Mouse (Mus musculus) stomach, embryonic 16.5 days (tissue): ENCODE results near the gene Rab3d. TPM values are rescaled to one million over a fixed set of nuclear protein-coding genes. Genes with fewer than 3 reads are reported as not detected.
"Not testable (repeated sequence)": the region's sequence is repeated elsewhere in the genome, so short reads cannot be mapped to it uniquely, and the experiment has no call there.

Experiments used
- ATAC-seq: fragments of 200-750 bp; cut with Nextera tagmentation; 2 replicates; pipeline ENCODE4 v1.8.0; 2017; ENCODE audit warnings: moderate number of reproducible peaks, moderate TSS enrichment; ENCODE audit not compliant: insufficient read depth, low FRiP score
- H3K27ac ChIP-seq: fragments of 300-500 bp; sonication (generic); 2 replicates; pipeline ENCODE4 v1.5.1; 2014; ENCODE audit warnings: low read length
- H3K27me3 ChIP-seq: fragments of 300-500 bp; sonication (generic); 2 replicates; pipeline ENCODE4 v1.6.1; 2014; ENCODE audit warnings: low read length, control low read depth, mixed read lengths; ENCODE audit not compliant: control insufficient read depth, insufficient read depth
- H3K36me3 ChIP-seq: fragments of 300-500 bp; sonication (generic); 2 replicates; pipeline ENCODE4 v1.6.1; 2014; ENCODE audit warnings: low read length; ENCODE audit not compliant: control insufficient read depth, insufficient read depth
- H3K4me1 ChIP-seq: fragments of 300-500 bp; sonication (generic); 2 replicates; pipeline ENCODE4 v1.6.1; 2014; ENCODE audit warnings: low read length, control low read depth, mixed read lengths; ENCODE audit not compliant: control insufficient read depth, insufficient read depth
- H3K4me2 ChIP-seq: fragments of 300-500 bp; sonication (generic); 2 replicates; pipeline ENCODE4 v1.6.1; 2014; ENCODE audit warnings: low read depth, low read length, mixed read lengths
- H3K4me3 ChIP-seq: fragments of 300-500 bp; sonication (generic); replicated peaks from 2 replicates; pipeline ENCODE4 v1.5.1; 2014; ENCODE audit warnings: mild to moderate bottlenecking, low read length
- H3K9ac ChIP-seq: fragments of 300-500 bp; sonication (generic); 2 replicates; pipeline ENCODE4 v1.6.1; 2014; ENCODE audit warnings: low read length
- H3K9me3 ChIP-seq: fragments of 300-500 bp; sonication (generic); replicated peaks from 2 replicates; pipeline ENCODE4 v1.6.1; 2016; ENCODE audit warnings: low read length, control low read depth; ENCODE audit not compliant: control insufficient read depth
- WGBS: fragments of 180-500 bp; shearing (Covaris S2); extraction: QIAGEN DNeasy Blood & Tissue Kit; methylation state at CpG from one replicate; pipeline ENCODE4 v1.1.7; 2014; 5-methylcytosine and 5-hydroxymethylcytosine counted together
- polyA plus RNA-seq: library from polyadenylated mRNA; unstranded; fragments of >200 nt; fragmentation: Nextera tagmentation; extraction: Ambion mirVana; gene quantifications from 2 replicates; pipeline ENCODE4 v1.2.1, GENCODE M21; 2015

Rab3d gene
- polyA plus RNA-seq, 1 experiment from 2014 or later, result 106 TPM

DNA sequence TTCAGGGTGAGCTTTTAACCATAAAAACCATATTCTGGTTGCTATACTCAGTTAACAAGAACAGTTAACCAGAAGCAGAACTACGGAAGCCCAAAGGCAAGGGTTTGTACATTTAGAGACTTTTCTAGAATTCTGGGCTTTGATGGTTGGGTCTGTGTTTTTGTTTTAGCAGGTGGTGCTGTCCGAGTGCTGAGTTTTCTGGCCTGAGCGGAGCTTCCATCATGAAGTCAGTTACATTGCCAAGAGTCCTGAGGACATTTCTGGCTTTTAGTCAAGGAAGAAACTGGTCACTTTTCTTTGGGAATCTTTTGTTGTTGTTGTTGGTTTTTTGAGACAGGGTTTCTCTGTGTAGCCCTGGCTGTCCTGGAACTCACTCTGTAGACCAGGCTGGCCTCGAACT, 14.0 kb downstream of the Rab3d start:
- Histone ChIP-seq H3K9ac (no peak overlapping the region), H3K4me2 (no peak overlapping the region), H3K36me3 (no peaks in the 10 kb centered on the region), H3K9me3 (no peaks in the 10 kb centered on the region), H3K27me3 (peaks cover 6% of the 10 kb centered on the region; the same call in 1 of the 2 replicates), H3K27ac (no peak overlapping the region), H3K4me3 (no peak overlapping the region), H3K4me1 (no peaks in the 10 kb centered on the region)
- WGBS, result 79% methylated on average over 4 of the region's 4 CpGs
- no peak for ATAC-seq

- Histone ChIP-seq H3K4me3 (peak overlapping the region; percentile 56), H3K4me1 (no peaks in the 10 kb centered on the region), H3K9me3 (no peaks in the 10 kb centered on the region), H3K36me3 (no peaks in the 10 kb centered on the region), H3K27me3 (peaks cover 6% of the 10 kb centered on the region; the same call in 1 of the 2 replicates), H3K27ac (no peak overlapping the region; the same call in 1 of the 2 replicates), H3K9ac (peak overlapping the region; percentile 61), H3K4me2 (peak overlapping the region; percentile 61)
- 11% methylated on average over 10 of the region's 10 CpGs for WGBS
- ATAC-seq, result peak; percentile 83
Observed at GRCm38 (mm10) chr9:21901223-21901820, 16.7 kb downstream of the Rab3d start.

DNA sequence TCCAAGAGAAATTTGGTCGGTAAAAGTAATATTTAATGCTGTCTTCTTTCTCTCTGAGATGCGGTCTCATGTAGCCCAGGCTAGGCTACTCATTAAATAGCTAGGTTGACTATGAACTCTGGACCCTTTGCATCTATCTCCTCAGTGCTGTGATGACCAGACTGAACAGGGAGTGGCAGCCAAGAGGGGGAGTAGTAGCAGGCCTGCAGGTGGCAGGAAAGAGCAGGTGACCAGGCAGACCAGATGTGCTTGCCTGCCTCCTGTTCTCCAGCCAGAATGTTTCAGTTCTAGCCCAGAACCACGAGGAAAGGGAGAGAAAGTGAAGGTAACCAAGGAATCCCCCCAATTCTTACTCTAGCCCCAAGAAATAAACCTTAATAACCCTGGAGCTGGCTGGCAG, 28.8 kb downstream of the Rab3d start:
- no peak for ATAC-seq

DNA sequence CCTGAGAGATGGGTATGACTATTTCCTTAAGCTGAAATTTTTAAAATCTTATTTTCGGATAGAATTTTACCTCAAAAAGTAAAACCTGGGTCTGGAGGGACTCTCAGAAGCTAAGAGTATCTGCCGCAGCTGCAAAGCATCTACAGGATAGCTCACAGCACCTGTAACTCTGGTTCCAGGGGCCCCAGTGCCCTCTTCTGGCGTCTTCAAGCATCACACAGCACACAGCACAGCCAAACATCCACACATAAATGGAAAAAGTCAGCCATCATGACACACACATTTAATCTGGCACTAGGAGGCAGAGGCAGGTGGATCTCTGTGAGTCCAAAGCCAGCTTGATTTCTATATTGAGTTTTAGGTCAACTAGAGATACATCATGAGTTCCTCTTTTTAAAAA, 41.4 kb downstream of the Rab3d start:
- Histone ChIP-seq H3K36me3 (no peaks in the 10 kb centered on the region), H3K9me3 (no peaks in the 10 kb centered on the region), H3K9ac (no peak overlapping the region), H3K27me3 (no peaks in the 10 kb centered on the region), H3K4me3 (no peak overlapping the region), H3K4me1 (no peaks in the 10 kb centered on the region), H3K4me2 (no peak overlapping the region), H3K27ac (no peak overlapping the region)
- ATAC-seq, result no peak
- 60% methylated on average over 3 of the region's 3 CpGs for WGBS

More for the DNA sequence above, 28.8 kb downstream of the Rab3d start:
- H3K9ac ChIP-seq, result no peak overlapping the region
- H3K4me1 ChIP-seq, result no peaks in the 10 kb centered on the region
- H3K4me2 ChIP-seq, result no peak overlapping the region
- no peaks in the 10 kb centered on the region for H3K27me3 ChIP-seq
- no peak overlapping the region for H3K27ac ChIP-seq
- no peaks in the 10 kb centered on the region for H3K36me3 ChIP-seq
- H3K9me3 ChIP-seq, result no peaks in the 10 kb centered on the region
- no peak overlapping the region for H3K4me3 ChIP-seq
- 52% methylated on average over 3 of the region's 3 CpGs for WGBS

DNA sequence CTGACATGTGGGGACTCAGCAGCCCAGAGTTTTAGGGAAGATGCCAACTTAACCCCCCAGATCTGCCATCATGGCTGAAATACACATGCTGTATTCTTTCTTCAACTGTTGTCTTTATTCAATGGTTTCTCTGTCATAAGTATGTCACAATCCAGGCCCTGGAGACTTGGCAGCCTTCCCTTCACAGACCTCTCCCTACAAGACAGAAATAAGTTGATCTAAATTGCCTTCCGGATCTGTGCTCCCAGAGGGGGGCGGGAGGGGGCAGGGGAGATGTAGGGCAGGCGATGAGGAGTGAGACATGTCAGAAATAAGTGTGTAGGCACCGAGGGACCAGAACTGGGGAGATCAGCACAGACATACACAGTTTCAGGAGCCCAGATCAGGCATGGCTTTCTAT, 45.8 kb downstream of the Rab3d start:
- H3K27me3 ChIP-seq, result no peaks in the 10 kb centered on the region
- no peak overlapping the region for H3K9ac ChIP-seq
- H3K4me3 ChIP-seq, result no peak overlapping the region
- no peak overlapping the region for H3K4me2 ChIP-seq
- H3K9me3 ChIP-seq, result no peaks in the 10 kb centered on the region
- no peaks in the 10 kb centered on the region for H3K4me1 ChIP-seq
- 52% methylated on average over 4 of the region's 4 CpGs for WGBS
- no peak overlapping the region for H3K27ac ChIP-seq
- no peaks in the 10 kb centered on the region for H3K36me3 ChIP-seq
- ATAC-seq, result no peak

- no peaks in the 10 kb centered on the region for H3K4me1 ChIP-seq
- H3K9me3 ChIP-seq, result no peaks in the 10 kb centered on the region
- H3K9ac ChIP-seq, result no peak overlapping the region
- no peak overlapping the region for H3K27ac ChIP-seq
- peak overlapping the region; percentile 25; the same call in 1 of the 2 replicates for H3K4me3 ChIP-seq
- no peaks in the 10 kb centered on the region for H3K27me3 ChIP-seq
- peak overlapping the region; percentile 40 for H3K4me2 ChIP-seq
- H3K36me3 ChIP-seq, result no peaks in the 10 kb centered on the region
- ATAC-seq, result peak; percentile 38; the same call in 1 of the 2 replicates
- 13% methylated on average over 20 of the region's 20 CpGs for WGBS
Observed at GRCm38 (mm10) chr9:21870879-21871524, 47.0 kb downstream of the Rab3d start.

DNA sequence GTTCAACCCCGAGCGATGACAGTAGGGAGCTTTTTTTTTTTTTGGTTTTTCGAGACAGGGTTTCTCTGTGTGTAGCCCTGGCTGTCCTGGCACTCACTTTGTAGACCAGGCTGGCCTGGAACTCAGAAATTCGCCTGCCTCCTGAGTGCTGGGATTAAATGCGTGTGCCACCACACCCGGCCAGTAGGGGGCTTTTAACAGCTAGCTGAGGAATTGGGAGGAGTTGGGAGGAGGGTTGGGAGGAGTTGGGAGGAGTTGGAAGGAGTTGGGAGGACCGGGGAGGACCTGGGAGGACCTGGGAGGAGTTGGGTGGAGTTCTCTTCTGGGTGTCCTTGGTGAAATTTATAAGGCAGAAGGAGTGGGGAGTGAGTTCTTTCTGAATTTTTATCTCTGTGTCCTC, 48.7 kb downstream of the Rab3d start:
- ATAC-seq, H3K4me2 ChIP-seq, H3K4me3 ChIP-seq, H3K36me3 ChIP-seq, H3K9ac ChIP-seq, H3K27me3 ChIP-seq, H3K27ac ChIP-seq, H3K9me3 ChIP-seq, H3K4me1 ChIP-seq: not testable (repeated sequence)
- WGBS, result 58% methylated on average over 7 of the region's 7 CpGs

DNA sequence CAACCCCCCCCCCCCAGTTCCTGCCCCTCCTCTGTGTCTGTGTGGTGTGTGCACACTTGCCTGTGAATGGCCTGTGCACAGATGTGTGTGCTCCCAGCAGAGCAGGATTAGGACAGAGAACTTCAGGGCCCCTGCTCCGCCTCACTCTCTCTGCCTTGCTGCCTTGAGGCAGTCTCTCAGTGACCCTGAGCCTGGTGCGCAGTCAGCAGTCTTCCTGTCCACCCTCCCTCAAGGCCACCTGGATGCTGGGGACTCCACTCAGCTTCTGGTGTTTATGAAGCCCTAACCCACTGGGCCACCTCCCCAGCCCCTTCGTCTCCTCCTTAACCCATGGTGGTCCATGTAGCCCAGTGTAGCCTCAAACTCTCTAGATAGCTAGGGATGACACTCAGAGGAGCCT, 50.3 kb downstream of the Rab3d start:
- 72% methylated on average over 3 of the region's 3 CpGs for WGBS
- no peak overlapping the region for H3K9ac ChIP-seq
- H3K4me1 ChIP-seq, result no peaks in the 10 kb centered on the region
- H3K4me2 ChIP-seq, result no peak overlapping the region
- no peak for ATAC-seq
- no peaks in the 10 kb centered on the region for H3K27me3 ChIP-seq
- no peak overlapping the region for H3K4me3 ChIP-seq
- no peak overlapping the region for H3K27ac ChIP-seq
- H3K9me3 ChIP-seq, result no peaks in the 10 kb centered on the region
- no peaks in the 10 kb centered on the region for H3K36me3 ChIP-seq

GRCm38 (mm10) chr9:21866641-21867040, 51.4 kb downstream of the Rab3d start:
- Histone ChIP-seq H3K27me3 (no peaks in the 10 kb centered on the region), H3K9me3 (no peaks in the 10 kb centered on the region), H3K9ac (no peak overlapping the region), H3K27ac (no peak overlapping the region), H3K4me2 (no peak overlapping the region), H3K4me1 (no peaks in the 10 kb centered on the region), H3K36me3 (no peaks in the 10 kb centered on the region), H3K4me3 (no peak overlapping the region)
- no peak for ATAC-seq
- 47% methylated on average over 2 of the region's 2 CpGs for WGBS
